Mouse (Mus musculus) ES-E14 (cell line): ENCODE results near the gene Phyhipl. TPM values are rescaled to one million over a fixed set of nuclear protein-coding genes. Genes with fewer than 3 reads are reported as not detected.

Experiments used
- DNase-seq: peaks from one replicate; pipeline ENCODE4 v3.0.0-alpha.2; 2013; ENCODE audit warnings: low read depth, low spot score
- H3K27ac ChIP-seq: 2 replicates; pipeline ENCODE4 v1.5.1; 2012; ENCODE audit warnings: low read depth, mild to moderate bottlenecking, low read length, moderate library complexity, mixed read lengths; ENCODE audit not compliant: poor library complexity, insufficient read depth, severe bottlenecking
- H3K36me3 ChIP-seq: 2 replicates; pipeline ENCODE4 v1.6.1; 2012; ENCODE audit warnings: mild to moderate bottlenecking, low read length, moderate library complexity, mixed read lengths; ENCODE audit not compliant: control insufficient read depth, poor library complexity, insufficient read depth, severe bottlenecking
- H3K4me1 ChIP-seq, 2 experiments: fragments of 150-350 bp in 1 of 2; sonication (generic) in 1 of 2; 2 replicates each; pipeline ENCODE4 v1.6.1; 2012; ENCODE audit warnings: low read length in 2 of 2, mild to moderate bottlenecking in 1 of 2, mixed read lengths in 1 of 2; ENCODE audit not compliant: control insufficient read depth in 2 of 2, insufficient read depth in 2 of 2, poor library complexity in 1 of 2
- H3K4me3 ChIP-seq, 2 experiments: fragments of 150-350 bp in 1 of 2; sonication (generic) in 1 of 2; 2 replicates each; pipeline ENCODE4 v1.5.1; 2012; ENCODE audit warnings: low read length in 2 of 2, low read depth in 1 of 2, mild to moderate bottlenecking in 1 of 2, mixed read lengths in 1 of 2; ENCODE audit not compliant: insufficient read depth in 1 of 2, poor library complexity in 1 of 2, severe bottlenecking in 1 of 2
- H3K9ac ChIP-seq: 2 replicates; pipeline ENCODE4 v1.6.1; 2012; ENCODE audit warnings: low read depth, mild to moderate bottlenecking, low read length, mixed read lengths; ENCODE audit not compliant: poor library complexity, insufficient read depth, severe bottlenecking
- H3K9me3 ChIP-seq: fragments of 150-350 bp; sonication (generic); 2 replicates; pipeline ENCODE4 v1.6.1; 2012; ENCODE audit warnings: low read depth, mild to moderate bottlenecking, low read length; ENCODE audit not compliant: control insufficient read depth, insufficient read depth
- CHD2 ChIP-seq: IDR thresholded peaks from 2 replicates; pipeline ENCODE4 v1.6.1; 2014; ENCODE audit warnings: mild to moderate bottlenecking, low read depth, low read length, inconsistent platforms
- HCFC1 ChIP-seq: IDR thresholded peaks from 2 replicates; pipeline ENCODE4 v1.6.1; 2012; ENCODE audit warnings: low read length, inconsistent platforms, borderline replicate concordance; ENCODE audit not compliant: insufficient read depth
- MAFK ChIP-seq: IDR thresholded peaks from 2 replicates; pipeline ENCODE4 v1.6.1; 2014; ENCODE audit warnings: mild to moderate bottlenecking, low read depth, low read length, inconsistent platforms; ENCODE audit not compliant: insufficient read depth
- ZC3H11A ChIP-seq: IDR thresholded peaks from 2 replicates; pipeline ENCODE4 v1.6.1; 2012; ENCODE audit warnings: low read depth, mild to moderate bottlenecking, inconsistent platforms, low read length, borderline replicate concordance
- ZNF384 ChIP-seq: IDR thresholded peaks from 2 replicates; pipeline ENCODE4 v1.6.1; 2012; ENCODE audit warnings: low read depth, low read length, inconsistent platforms
- in situ Hi-C, 2 experiments: fragments of 600-800 bp; cut with MboI; formaldehyde crosslinking; loops; one replicate each; pipeline ENCODE4 v1.15.1; 2025; ENCODE audit warnings: low sequenced_read_pairs in 2 of 2, inconsistent platforms in 1 of 2; ENCODE audit not compliant: unreplicated experiment in 2 of 2
- total RNA-seq: library from RNA; depleted of rRNA; stranded (reverse); fragments of 300-350 nt; gene quantifications from 2 replicates; pipeline ENCODE4 v1.2.3, GENCODE M21; 2012; rRNA removed

Gene Phyhipl
- 1.5 and 3.0 TPM in 2 replicates for total RNA-seq

DNA sequence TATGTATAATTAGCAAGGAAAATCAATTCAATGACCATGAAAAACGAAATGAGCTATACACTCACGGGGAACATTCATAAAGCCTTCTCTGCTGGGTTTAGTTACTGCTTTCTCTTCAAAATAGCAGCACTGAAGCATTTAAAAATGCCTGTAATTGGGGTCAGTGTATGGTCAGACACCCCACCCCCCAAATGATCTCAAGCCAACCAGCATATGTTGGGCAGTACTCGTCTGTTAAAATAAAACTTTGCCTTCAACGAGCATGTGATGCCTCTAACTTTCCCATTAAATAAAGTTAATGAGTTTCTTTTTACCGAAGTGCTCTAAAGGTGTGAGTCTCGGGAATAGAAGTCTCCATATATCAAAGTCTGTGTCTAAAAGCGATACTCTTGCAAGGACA is at the start of gene Phyhipl:
Phyhipl (minus strand) TSS at position 138 of the 400 bp plus-strand sequence.
- Histone ChIP-seq H3K9ac (no peak within 1 kb of the TSS), H3K27ac (no peak within 1 kb of the TSS), H3K4me1 (no peaks in the 10 kb centered on the region), H3K4me3 (no peak within 1 kb of the TSS), H3K36me3 (no peaks in the 10 kb centered on the region), H3K9me3 (no peaks in the 10 kb centered on the region)
- TF ChIP-seq ZNF384 (no peak), MAFK (no peak)
- DNase-seq = no peak
- in situ Hi-C loops = no loop called here

DNA sequence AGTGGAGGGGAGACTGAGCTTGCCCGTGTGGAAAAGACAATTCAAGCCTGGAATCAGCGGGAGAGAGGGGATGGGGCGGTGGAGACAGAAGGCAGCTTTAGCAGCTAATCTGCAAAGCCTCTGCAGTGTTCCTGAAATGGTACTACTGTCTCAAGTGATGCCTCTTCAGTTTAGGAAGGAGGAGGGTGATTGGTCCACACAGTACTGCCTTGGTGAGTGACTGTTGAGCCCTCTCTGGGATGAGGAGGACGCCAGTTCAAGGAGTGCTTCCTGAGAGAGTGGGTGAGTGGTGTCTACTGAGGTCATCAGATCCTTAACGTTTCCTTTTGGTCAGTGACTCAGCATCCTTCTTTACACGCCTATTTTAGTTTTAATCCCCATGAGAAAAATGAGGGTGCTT is 47.4 kb upstream of the Phyhipl start:
- H3K9ac ChIP-seq = no peak overlapping the region
- H3K9me3 ChIP-seq = no peaks in the 10 kb centered on the region
- H3K4me3 ChIP-seq = no peak overlapping the region
- DNase-seq = no peak
- H3K36me3 ChIP-seq = no peaks in the 10 kb centered on the region
- in situ Hi-C loops = no loop called here
- peaks cover 2 to 4% of the 10 kb centered on the region in 2 experiments; a peak in 2 of 4 replicates for H3K4me1 ChIP-seq
- TF ChIP-seq CHD2 = no peak
- H3K27ac ChIP-seq = no peak overlapping the region

DNA sequence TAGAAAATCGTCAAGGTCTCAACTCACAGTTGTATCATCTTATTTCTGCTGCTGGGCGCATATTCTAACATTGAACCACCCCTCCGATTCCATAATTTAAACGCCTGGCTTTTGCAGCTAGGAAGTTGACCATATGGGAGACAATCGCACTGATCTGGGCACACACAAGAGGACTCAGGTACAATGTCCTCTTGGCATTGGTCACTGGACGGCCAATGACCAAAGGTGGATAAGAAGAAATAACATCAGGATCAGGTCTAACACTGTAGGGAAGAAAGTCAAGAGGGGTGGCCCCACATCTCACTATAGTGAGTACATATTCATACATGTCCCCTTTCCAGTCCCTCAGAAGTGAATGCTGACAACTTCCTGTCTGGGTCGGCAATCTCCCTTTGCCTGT is 43.8 kb upstream of the Phyhipl start:
- Histone ChIP-seq H3K27ac (no peak overlapping the region), H3K4me3 (no peak overlapping the region), H3K4me1 (peaks cover 4 to 8% of the 10 kb centered on the region in 2 experiments; a peak in 2 of 4 replicates), H3K9me3 (no peaks in the 10 kb centered on the region), H3K36me3 (no peaks in the 10 kb centered on the region), H3K9ac (no peak overlapping the region)
- no peak for TF ChIP-seq HCFC1
- DNase-seq = no peak
- in situ Hi-C loops = no loop called here

GRCm38 (mm10) chr10:70698014-70698413 is 42.2 kb upstream of the Phyhipl start:
- Histone ChIP-seq H3K4me1 (peaks cover 4 to 8% of the 10 kb centered on the region in 2 experiments; a peak in 2 of 4 replicates), H3K4me3 (no peak overlapping the region), H3K36me3 (no peaks in the 10 kb centered on the region), H3K9ac (no peak overlapping the region), H3K9me3 (no peaks in the 10 kb centered on the region), H3K27ac (no peak overlapping the region)
- no peak for TF ChIP-seq CHD2
- TF ChIP-seq HCFC1 = no peak
- TF ChIP-seq MAFK = no peak
- no peak for TF ChIP-seq ZNF384
- no peak for TF ChIP-seq ZC3H11A
- in situ Hi-C loops = no loop called here
- DNase-seq = no peak

- in situ Hi-C loops = no loop called here
- Histone ChIP-seq H3K4me1 (peaks cover 4 to 8% of the 10 kb centered on the region in 2 experiments; a peak in 2 of 4 replicates), H3K9me3 (no peaks in the 10 kb centered on the region), H3K4me3 (no peak overlapping the region), H3K36me3 (no peaks in the 10 kb centered on the region), H3K27ac (no peak overlapping the region), H3K9ac (no peak overlapping the region)
- DNase-seq = no peak
- TF ChIP-seq HCFC1 (no peak), CHD2 (no peak), ZC3H11A (no peak), MAFK (no peak), ZNF384 (no peak)
Measured at GRCm38 (mm10) chr10:70696748-70697585, 41.2 kb upstream of the Phyhipl start.
